Mouse (Mus musculus): ENCODE measurements around the gene Slc35f1.

DNA sequence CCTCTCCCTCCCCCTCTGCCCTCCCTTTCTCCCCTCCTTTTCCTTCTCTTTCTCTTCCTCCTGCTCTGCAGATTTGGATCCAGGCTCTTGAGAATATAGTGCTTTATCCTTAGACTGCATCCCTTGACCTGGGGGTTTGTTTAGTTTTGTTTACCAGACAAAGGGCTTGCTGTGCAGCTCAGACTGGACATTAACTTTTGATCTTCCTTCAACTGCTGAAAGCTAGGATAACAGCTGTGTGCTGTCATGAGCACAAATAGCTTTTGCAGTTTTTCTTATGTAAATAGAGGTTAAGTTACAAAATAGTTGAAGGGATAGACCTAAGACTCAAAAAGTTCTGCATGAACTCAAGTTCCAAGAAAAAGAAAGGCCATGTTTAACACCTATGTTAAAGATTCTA is 184.4 kb downstream of the Slc35f1 start:
- TF ChIP-seq CTCF (IDR thresholded peaks at IDR 0.05; ENCODE audit: low read depth, low read length) (no peak), POLR2A (IDR thresholded peaks at IDR 0.05; ENCODE audit: extremely low read depth, insufficient read depth, low read length) (no peak)

All from liver, adult 2 months (tissue).